Mouse (Mus musculus) G1E (cell line): ENCODE results near the gene Arhgap10.

Source experiments
- CTCF ChIP-seq: IDR thresholded peaks from 2 replicates; pipeline ENCODE4 v1.5.1; 2012; ENCODE audit warnings: low read depth, low read length, inconsistent platforms, mixed read lengths
- GATA1 ChIP-seq: IDR thresholded peaks from 2 replicates; pipeline ENCODE4 v1.6.1; 2012; ENCODE audit warnings: borderline replicate concordance, low read length, inconsistent platforms, mixed read lengths
- GATA2 ChIP-seq: IDR thresholded peaks from 2 replicates; pipeline ENCODE4 v1.6.1; 2012; ENCODE audit warnings: low read depth, low read length, inconsistent platforms, borderline replicate concordance
- POLR2AphosphoS5 ChIP-seq: IDR thresholded peaks from 2 replicates; pipeline ENCODE4 v1.6.1; 2012; ENCODE audit warnings: low read depth, low read length, inconsistent platforms; ENCODE audit not compliant: insufficient replicate concordance
- TAL1 ChIP-seq: conservative IDR thresholded peaks from 2 replicates; pipeline ENCODE4 v1.6.1; 2012; ENCODE audit warnings: low read depth, low read length, inconsistent platforms, mixed read lengths

GRCm38 (mm10) chr8:77292649-77293048 is 225.1 kb downstream of the Arhgap10 start:
- no peak for TF ChIP-seq CTCF
- no peak for TF ChIP-seq POLR2AphosphoS5
- TF ChIP-seq GATA1: no peak
- TF ChIP-seq TAL1: no peak
- no peak for TF ChIP-seq GATA2
